Mouse (Mus musculus) neural tube, embryonic 12.5 days (tissue): Measurements from ENCODE around the gene Tmc4. TPM values are rescaled to one million over a fixed set of nuclear protein-coding genes. Genes with fewer than 3 reads are reported as not detected.
A peak's percentile ranks its signal among the peaks of the same experiment; 100 is the strongest.

ENCODE experiments used
- ATAC-seq: fragments of 200-750 bp; cut with Nextera tagmentation; 2 replicates; pipeline ENCODE4 v1.8.0; 2017; ENCODE audit warnings: low read depth, mild to moderate bottlenecking, moderate TSS enrichment, moderate library complexity; ENCODE audit not compliant: low FRiP score
- H3K27ac ChIP-seq: fragments of 300-500 bp; sonication (generic); 2 replicates; pipeline ENCODE4 v1.5.1; 2016
- H3K27me3 ChIP-seq: fragments of 300-500 bp; sonication (generic); replicated peaks from 2 replicates; pipeline ENCODE4 v1.6.1; 2016; ENCODE audit warnings: mild to moderate bottlenecking
- H3K36me3 ChIP-seq: fragments of 300-500 bp; sonication (generic); 2 replicates; pipeline ENCODE4 v1.6.1; 2016; ENCODE audit warnings: mild to moderate bottlenecking
- H3K4me1 ChIP-seq: fragments of 300-500 bp; sonication (generic); 2 replicates; pipeline ENCODE4 v1.6.1; 2016
- H3K4me2 ChIP-seq: fragments of 300-500 bp; sonication (generic); replicated peaks from 2 replicates; pipeline ENCODE4 v1.6.1; 2016; ENCODE audit warnings: mild to moderate bottlenecking
- H3K4me3 ChIP-seq: fragments of 300-500 bp; sonication (generic); 2 replicates; pipeline ENCODE4 v1.5.1; 2016
- H3K9ac ChIP-seq: fragments of 300-500 bp; sonication (generic); 2 replicates; pipeline ENCODE4 v1.6.1; 2016; ENCODE audit warnings: mild to moderate bottlenecking
- H3K9me3 ChIP-seq: fragments of 300-500 bp; sonication (generic); 2 replicates; pipeline ENCODE4 v1.6.1; 2016; ENCODE audit warnings: mild to moderate bottlenecking
- WGBS: fragments of 180-500 bp; shearing (Covaris S2); methylation state at CpG from one replicate; pipeline ENCODE4 v1.1.7; 2016; 5-methylcytosine and 5-hydroxymethylcytosine counted together
- polyA plus RNA-seq: library from polyadenylated mRNA; unstranded; fragments of >200 nt; fragmentation: Nextera tagmentation; extraction: Ambion mirVana; gene quantifications from 2 replicates; pipeline ENCODE4 v1.2.1, GENCODE M21; 2016

Gene Tmc4
- polyA plus RNA-seq, 1 experiment from 2014 or later, result 3.2 TPM

DNA sequence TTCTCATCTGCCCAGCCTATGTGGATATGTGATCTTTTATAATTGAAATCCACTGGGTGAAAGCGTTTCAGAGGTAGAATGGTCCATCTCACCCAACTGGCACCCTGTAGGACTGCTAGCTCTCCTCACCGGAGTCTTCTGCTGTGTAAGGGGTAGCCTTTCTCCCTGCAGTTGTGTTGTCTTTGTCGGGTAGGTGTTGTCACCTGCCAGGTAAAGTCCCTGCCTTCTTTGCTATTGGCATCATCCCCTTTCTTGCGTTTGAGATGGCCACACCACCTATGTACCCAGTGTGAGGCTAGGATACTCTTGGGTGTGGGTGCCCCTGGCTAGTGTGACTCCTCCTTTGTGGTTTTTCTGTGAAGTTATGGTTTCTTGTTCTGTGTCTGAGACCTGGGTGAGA is 30.7 kb downstream of the Tmc4 start:
- no peak for ATAC-seq

DNA sequence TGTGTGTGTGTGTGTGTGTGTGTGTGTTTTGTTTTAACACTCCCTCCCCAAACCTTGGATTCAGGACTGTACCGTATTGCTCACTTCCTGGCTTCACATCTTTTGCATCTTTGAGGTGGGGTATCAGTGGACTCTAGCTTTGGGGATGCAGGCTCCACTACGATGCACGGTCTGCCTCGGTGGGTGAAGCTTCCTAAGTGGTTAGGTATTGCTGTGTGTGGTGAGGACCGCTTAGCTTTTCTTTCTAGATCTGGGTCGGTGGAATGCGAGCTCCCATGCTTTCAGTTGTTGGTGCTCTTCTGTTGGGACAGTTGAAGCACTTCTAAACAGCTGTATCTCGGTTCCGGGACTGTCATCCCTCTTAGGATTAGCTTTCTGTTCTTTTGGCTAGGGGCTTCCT is 31.2 kb downstream of the Tmc4 start:
- Histone ChIP-seq H3K36me3 (peaks cover 20% of the 10 kb centered on the region), H3K27me3 (no peaks in the 10 kb centered on the region), H3K4me3 (peak overlapping the region; percentile 90), H3K4me1 (peaks cover 34% of the 10 kb centered on the region), H3K9me3 (no peaks in the 10 kb centered on the region), H3K4me2 (peak overlapping the region; percentile 95), H3K9ac (peak overlapping the region; percentile 98), H3K27ac (no peak overlapping the region)
- no peak for ATAC-seq
- 32% methylated on average over 9 of the region's 9 CpGs for WGBS

More for the DNA sequence above, 30.7 kb downstream of the Tmc4 start:
- H3K36me3 ChIP-seq, result peaks cover 20% of the 10 kb centered on the region
- H3K9me3 ChIP-seq, result no peaks in the 10 kb centered on the region
- peak overlapping the region; percentile 90 for H3K4me3 ChIP-seq
- H3K4me2 ChIP-seq, result peak overlapping the region; percentile 95
- H3K27me3 ChIP-seq, result no peaks in the 10 kb centered on the region
- H3K27ac ChIP-seq, result no peak overlapping the region
- peaks cover 34% of the 10 kb centered on the region for H3K4me1 ChIP-seq
- WGBS, result 71% methylated on average over 4 of the region's 4 CpGs
- peak overlapping the region; percentile 98 for H3K9ac ChIP-seq

DNA sequence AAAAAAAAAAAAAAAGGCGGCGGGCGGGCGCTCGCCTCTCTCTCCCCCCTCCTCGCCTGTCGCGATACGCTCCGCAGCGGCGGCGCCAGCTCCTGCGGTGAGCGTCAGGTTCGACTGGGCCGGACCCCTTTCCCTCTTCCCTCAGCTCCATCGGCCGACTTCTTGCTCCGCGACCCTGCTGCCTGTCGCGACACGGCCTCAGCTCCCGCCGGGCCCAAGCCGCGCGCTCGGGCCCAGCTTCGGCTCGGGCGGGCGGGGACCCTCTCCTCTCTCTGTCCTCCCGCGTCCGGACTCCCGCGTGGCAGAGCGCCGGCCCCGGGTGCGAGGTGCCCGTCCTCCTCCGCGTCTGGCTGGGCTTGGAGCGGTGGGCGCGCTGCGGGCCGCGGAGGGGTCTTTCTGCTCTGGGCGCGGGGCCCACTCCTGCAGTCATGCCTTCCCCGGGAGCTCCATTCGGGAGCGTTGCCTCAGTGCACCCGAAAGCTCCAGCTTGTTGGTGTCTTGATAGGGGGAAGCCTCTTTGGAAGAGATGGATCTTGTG is 31.8 kb downstream of the Tmc4 start:
- peak; percentile 3 for ATAC-seq
- peak overlapping the region; percentile 95 for H3K4me2 ChIP-seq
- no peaks in the 10 kb centered on the region for H3K27me3 ChIP-seq
- H3K9me3 ChIP-seq, result no peaks in the 10 kb centered on the region
- H3K9ac ChIP-seq, result peak overlapping the region; percentile 98
- peak overlapping the region; percentile 90 for H3K4me3 ChIP-seq
- peak overlapping the region; percentile 89 for H3K27ac ChIP-seq
- WGBS, result under 1% methylated on average over 58 of the region's 58 CpGs
- H3K4me1 ChIP-seq, result peaks cover 34% of the 10 kb centered on the region
- H3K36me3 ChIP-seq, result peaks cover 20% of the 10 kb centered on the region

DNA sequence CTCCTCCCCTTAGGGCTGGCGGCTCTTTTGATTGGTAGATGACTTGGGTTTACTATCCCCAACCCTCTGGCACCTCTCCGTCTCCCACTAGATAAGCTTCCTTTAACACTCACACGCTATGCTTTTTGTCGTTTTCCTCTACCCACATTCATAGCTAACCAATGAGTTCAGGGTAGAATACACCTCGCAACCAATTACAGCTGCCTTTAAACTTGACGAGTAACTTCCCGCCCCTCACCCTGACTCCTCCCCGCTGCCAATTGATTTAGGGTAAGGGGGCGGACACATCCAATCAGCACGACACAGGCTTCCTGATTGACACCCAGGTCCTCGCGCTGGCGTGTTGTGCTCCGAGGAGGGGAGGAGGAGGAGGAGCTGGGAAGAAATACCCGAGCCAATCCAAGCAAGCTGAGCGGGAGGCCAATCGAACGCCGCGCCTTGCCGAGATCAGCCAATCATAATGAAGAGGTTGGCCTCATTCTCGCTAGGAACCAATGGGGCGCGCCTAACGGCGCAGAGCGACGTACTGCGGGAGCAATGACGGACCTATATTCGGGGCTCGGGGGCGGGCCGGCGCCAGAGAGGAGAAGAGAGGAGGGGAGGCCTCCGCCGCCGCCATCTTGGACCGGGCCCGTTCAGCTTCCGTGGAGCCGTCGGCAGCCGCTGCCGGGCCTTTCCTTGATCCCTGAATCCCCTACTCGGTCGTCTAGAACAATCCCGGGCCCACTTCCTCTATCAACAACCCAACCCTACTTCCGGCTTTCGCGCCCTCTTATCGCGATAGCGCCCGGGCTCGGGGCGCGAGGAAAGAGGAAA is 32.5 kb downstream of the Tmc4 start, which contains the start of gene Cnot3:
Gene Cnot3 (plus strand): TSS at position 597 of the 816 bp plus-strand sequence.
- Histone ChIP-seq H3K9ac (peak within 1 kb of the TSS; percentile 98), H3K4me2 (peak within 1 kb of the TSS; percentile 95), H3K27ac (peak within 1 kb of the TSS; percentile 89), H3K27me3 (no peaks in the 10 kb centered on the region), H3K4me1 (peaks cover 34% of the 10 kb centered on the region), H3K9me3 (no peaks in the 10 kb centered on the region), H3K4me3 (peak within 1 kb of the TSS; percentile 90), H3K36me3 (peaks cover 21% of the 10 kb centered on the region)
- ATAC-seq, result peak; percentile 99
- under 1% methylated on average over 54 of the region's 58 CpGs for WGBS

DNA sequence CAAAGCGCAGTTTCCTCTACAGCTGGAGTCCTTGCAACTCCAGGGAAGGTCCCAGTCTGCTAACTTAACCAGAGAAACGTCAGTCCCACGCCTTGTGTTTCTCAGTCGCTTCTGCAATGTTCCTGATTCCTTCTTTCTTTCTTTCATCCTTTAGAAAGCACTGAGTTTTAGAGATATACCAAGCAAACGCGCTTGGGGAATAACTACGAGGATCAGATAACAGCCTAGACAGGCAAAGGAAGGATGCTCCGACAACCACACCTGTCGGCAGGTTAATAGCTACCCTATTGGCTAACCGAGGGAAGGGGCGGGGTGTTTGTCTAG is 33.0 kb downstream of the Tmc4 start:
- under 1% methylated on average over 11 of the region's 11 CpGs for WGBS
- H3K27me3 ChIP-seq, result no peaks in the 10 kb centered on the region
- no peak overlapping the region for H3K27ac ChIP-seq
- ATAC-seq, result no peak
- H3K4me2 ChIP-seq, result peak overlapping the region; percentile 65
- H3K36me3 ChIP-seq, result peaks cover 27% of the 10 kb centered on the region
- peak overlapping the region; percentile 34 for H3K4me3 ChIP-seq
- peaks cover 34% of the 10 kb centered on the region for H3K4me1 ChIP-seq
- H3K9me3 ChIP-seq, result no peaks in the 10 kb centered on the region
- H3K9ac ChIP-seq, result no peak overlapping the region

DNA sequence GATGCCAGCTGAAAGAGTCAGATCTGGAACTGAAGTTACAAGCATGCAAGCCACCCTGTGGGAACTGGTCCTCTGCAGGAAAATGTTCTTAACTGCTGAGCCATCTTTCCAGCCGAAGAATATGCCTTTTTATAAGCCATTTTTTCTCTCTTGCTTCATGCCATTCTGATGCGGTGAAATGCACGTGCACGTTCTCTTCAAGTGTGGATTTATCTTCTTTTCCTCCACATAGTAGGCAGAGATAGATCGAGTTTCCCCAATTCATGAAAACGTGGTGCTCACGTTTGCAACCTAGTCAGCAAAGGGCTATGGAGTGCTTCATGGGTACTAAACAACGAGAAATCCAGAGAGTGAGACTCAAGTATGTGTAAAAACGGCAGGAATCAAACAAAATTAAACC is 33.5 kb downstream of the Tmc4 start:
- ATAC-seq, result no peak
- H3K27ac ChIP-seq, result no peak overlapping the region
- H3K4me3 ChIP-seq, result peak overlapping the region; percentile 34
- no peak overlapping the region for H3K9ac ChIP-seq
- peaks cover 28% of the 10 kb centered on the region for H3K36me3 ChIP-seq
- peak overlapping the region; percentile 65 for H3K4me2 ChIP-seq
- H3K27me3 ChIP-seq, result no peaks in the 10 kb centered on the region
- WGBS, result 26% methylated on average over 9 of the region's 9 CpGs
- peaks cover 32% of the 10 kb centered on the region for H3K4me1 ChIP-seq
- no peaks in the 10 kb centered on the region for H3K9me3 ChIP-seq

DNA sequence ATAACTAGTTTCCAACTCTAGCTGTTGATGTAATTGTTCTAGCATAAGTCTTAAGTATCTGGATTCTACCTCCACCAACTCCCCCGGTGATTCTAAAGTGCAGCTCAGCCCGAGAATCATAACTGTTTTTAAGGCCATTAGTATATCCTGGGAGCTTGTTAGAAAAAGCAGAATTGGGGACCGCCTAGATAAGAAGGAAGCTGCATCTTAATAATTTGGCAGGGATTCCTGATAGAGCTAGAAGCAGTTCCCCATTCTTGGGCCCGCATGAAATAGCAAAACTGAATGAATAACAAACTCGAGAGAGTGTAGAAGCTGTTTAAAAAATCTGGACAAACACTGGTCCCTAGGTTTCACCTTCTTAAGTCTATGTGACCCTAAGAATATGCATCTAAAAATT is 33.9 kb downstream of the Tmc4 start:
- H3K36me3 ChIP-seq, result peaks cover 32% of the 10 kb centered on the region
- no peak for ATAC-seq
- H3K9ac ChIP-seq, result no peak overlapping the region
- 71% methylated on average over 5 of the region's 5 CpGs for whole genome bisulfite sequencing
- no peak overlapping the region for H3K4me2 ChIP-seq
- H3K27me3 ChIP-seq, result no peaks in the 10 kb centered on the region
- no peak overlapping the region for H3K27ac ChIP-seq
- H3K9me3 ChIP-seq, result no peaks in the 10 kb centered on the region
- H3K4me3 ChIP-seq, result no peak overlapping the region
- peaks cover 28% of the 10 kb centered on the region for H3K4me1 ChIP-seq

DNA sequence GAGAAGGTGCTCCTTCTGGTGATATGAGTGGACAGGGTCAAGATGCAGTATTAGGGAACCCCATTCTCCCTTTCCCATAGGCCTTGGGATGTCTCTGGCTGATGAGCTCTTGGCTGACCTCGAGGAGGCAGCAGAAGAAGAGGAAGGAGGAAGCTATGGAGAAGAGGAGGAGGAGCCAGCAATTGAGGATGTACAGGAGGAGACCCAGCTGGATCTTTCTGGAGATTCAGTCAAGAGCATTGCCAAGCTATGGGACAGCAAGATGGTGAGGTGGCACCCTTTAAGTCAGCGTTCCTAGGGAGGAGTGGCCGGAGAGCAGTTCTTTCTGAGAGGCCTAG is 46.9 kb downstream of the Tmc4 start:
- H3K4me1 ChIP-seq, result peaks cover 25% of the 10 kb centered on the region
- H3K9ac ChIP-seq, result peak overlapping the region; percentile 69
- H3K27me3 ChIP-seq, result no peaks in the 10 kb centered on the region
- H3K36me3 ChIP-seq, result peaks cover 43% of the 10 kb centered on the region
- peak overlapping the region; percentile 97 for H3K4me2 ChIP-seq
- WGBS, result 65% methylated on average over 3 of the region's 3 CpGs
- no peak overlapping the region for H3K27ac ChIP-seq
- ATAC-seq, result 0 out of 2 replicates have a peak, but pooled peaks have one; percentile 3
- H3K4me3 ChIP-seq, result peak overlapping the region; percentile 65
- H3K9me3 ChIP-seq, result no peaks in the 10 kb centered on the region

DNA sequence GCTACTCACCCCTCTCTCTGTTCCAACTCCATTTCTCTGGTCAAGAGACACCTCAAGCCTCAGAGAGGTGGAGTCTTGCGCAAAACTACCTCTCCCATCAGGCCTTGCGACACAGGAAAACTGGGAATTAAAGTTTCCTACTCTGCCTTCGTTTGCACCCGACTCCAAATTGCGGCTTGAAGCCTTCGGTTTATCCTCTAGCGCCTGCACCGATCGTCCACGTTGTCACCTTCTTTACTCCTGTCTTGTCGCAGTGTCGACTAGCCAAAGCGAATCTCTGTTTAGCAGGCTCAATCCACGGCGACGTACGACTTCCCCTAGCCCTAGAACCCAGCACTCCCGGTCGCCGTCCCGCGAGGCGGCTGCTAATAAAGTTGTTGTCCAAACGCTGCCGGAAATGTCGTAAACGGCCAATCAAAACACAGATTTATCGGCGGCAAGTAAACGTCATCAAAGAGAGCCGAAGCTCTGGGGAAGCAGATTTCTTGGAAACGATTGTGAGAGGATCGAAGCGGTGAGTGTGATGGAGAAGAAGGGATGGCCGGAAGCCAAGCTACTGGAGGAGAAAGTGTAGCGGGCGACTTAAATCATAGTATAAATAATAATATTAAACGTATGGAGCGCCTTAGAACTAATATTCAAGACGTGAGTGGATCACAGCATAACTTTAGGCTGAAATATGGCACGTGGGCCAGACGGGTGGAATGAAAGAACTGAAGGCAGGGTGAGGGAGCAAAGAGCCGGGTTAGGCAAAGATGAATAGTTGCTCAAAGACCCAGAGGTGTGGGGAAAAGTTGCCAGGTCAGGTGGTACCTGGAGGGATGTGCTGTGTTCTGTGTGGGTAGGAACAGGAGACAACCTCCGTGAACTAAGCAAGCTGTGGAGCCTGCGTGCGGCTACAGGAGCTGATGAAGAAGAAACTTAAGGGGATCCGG is 47.5 kb downstream of the Tmc4 start, which contains the start of the genes Tfpt and Prpf31:
Gene Tfpt (minus strand): TSS at position 387 of the 935 bp plus-strand sequence.
Gene Prpf31 (plus strand): TSS at position 443 of the 935 bp plus-strand sequence.
- Histone ChIP-seq H3K9ac (peak within 1 kb of the TSS; percentile 69), H3K36me3 (peaks cover 42% of the 10 kb centered on the region), H3K27me3 (no peaks in the 10 kb centered on the region), H3K4me3 (peak within 1 kb of the TSS; percentile 65), H3K9me3 (no peaks in the 10 kb centered on the region), H3K27ac (peak within 1 kb of the TSS; percentile 6; the same call in 1 of the 2 replicates), H3K4me1 (peaks cover 25% of the 10 kb centered on the region), H3K4me2 (peak within 1 kb of the TSS; percentile 97)
- 1% methylated on average over 47 of the region's 47 CpGs for WGBS
- peak; percentile 89 for ATAC-seq

DNA sequence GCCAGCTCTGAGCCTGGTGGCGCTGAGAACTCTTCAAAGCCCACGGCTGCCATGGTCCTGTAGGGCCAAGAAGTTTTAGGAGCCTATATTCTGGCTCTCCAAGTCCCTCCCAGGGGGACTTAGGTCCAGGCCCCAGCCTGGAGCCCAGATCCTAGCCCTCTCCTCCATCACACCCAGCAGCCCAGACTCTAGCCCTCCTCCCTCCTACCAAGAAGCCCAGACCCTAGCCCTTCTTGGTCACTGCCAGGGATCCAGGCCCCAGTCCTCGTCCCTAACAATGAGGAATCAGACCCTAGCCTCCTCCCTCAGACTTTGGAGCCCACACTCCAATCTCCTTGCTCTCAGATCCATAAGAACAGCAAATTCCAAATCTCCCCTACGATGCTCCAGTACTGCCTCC is 48.3 kb downstream of the Tmc4 start:
- Histone ChIP-seq H3K4me2 (peak overlapping the region; percentile 97), H3K27ac (no peak overlapping the region), H3K9me3 (no peaks in the 10 kb centered on the region), H3K9ac (peak overlapping the region; percentile 69), H3K27me3 (no peaks in the 10 kb centered on the region), H3K4me3 (peak overlapping the region; percentile 65), H3K36me3 (peaks cover 43% of the 10 kb centered on the region), H3K4me1 (peaks cover 25% of the 10 kb centered on the region)
- 36% methylated on average over 4 of the region's 4 CpGs for WGBS
- ATAC-seq, result peak; percentile 52

DNA sequence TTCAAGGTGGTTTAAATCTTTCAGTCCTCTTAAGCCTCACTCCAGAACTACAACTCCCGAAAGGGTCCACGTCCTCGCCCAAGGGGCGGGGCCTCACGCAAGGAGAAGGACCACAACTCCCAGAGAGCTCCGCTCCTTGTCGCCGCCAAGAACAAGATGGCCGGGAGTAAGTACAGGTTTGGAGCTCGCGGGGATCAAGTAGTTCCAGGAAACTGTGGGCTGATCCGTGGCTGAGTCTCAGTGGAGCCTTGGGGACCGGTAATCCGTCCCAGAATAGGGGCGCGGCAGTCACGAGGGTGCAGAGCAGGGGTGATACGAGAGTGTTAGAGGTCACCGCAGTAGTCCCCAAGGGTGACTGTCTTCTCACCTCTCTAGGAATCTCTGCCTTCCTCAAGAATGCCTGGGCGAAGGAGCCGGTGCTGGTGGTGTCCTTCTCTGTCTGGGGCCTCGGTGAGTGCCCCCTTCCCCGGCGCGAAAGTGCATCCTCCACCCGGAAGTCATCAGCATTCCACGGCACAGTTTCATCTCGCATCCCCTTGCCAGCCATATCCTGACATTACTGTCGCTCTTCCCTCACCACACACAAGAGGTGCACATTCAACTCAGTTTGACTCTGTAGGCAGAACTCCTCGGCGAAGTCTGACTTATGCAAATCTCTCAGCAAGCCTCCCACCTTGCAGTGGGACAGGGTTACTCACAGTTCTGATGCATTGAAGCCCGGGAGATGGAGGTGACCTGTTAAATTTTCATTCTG is 59.9 kb downstream of the Tmc4 start, which contains the start of gene Ndufa3:
Gene Ndufa3 (plus strand): TSS at position 132 of the 754 bp plus-strand sequence.
- Histone ChIP-seq H3K4me3 (peak within 1 kb of the TSS; percentile 72), H3K4me1 (peaks cover 4% of the 10 kb centered on the region; the same call in 1 of the 2 replicates), H3K36me3 (peaks cover 27% of the 10 kb centered on the region), H3K27ac (no peak within 1 kb of the TSS), H3K27me3 (no peaks in the 10 kb centered on the region), H3K4me2 (peak within 1 kb of the TSS; percentile 87), H3K9me3 (no peaks in the 10 kb centered on the region), H3K9ac (peak within 1 kb of the TSS; percentile 78)
- ATAC-seq, result peak; percentile 94
- 1% methylated on average over 32 of the region's 32 CpGs for WGBS
